Mouse (Mus musculus) liver, postnatal 0 days (tissue): Measurements from ENCODE around the gene Tex2. TPM values are rescaled to one million over a fixed set of nuclear protein-coding genes. Genes with fewer than 3 reads are reported as not detected.

Experiments used
- ATAC-seq: fragments of 200-750 bp; cut with Nextera tagmentation; 2 replicates; pipeline ENCODE4 v1.8.0; 2017; ENCODE audit warnings: mild to moderate bottlenecking, moderate library complexity
- DNase-seq: peaks from one replicate; pipeline ENCODE4 v3.0.0-alpha.2; 2016
- H3K27ac ChIP-seq: fragments of 300-500 bp; sonication (generic); 2 replicates; pipeline ENCODE4 v1.5.1; 2014; ENCODE audit warnings: antibody characterized with exemption, moderate library complexity, mild to moderate bottlenecking, low read depth
- H3K27me3 ChIP-seq: fragments of 300-500 bp; sonication (generic); 2 replicates; pipeline ENCODE4 v1.6.1; 2014; ENCODE audit warnings: low read length, control low read depth, mixed read lengths; ENCODE audit not compliant: insufficient read depth
- H3K36me3 ChIP-seq: fragments of 300-500 bp; sonication (generic); replicated peaks from 2 replicates; pipeline ENCODE4 v1.6.1; 2014; ENCODE audit warnings: mild to moderate bottlenecking, control low read depth, low read length, moderate library complexity, mixed read lengths; ENCODE audit not compliant: insufficient read depth
- H3K4me1 ChIP-seq: fragments of 300-500 bp; sonication (generic); 2 replicates; pipeline ENCODE4 v1.6.1; 2014; ENCODE audit warnings: antibody characterized with exemption, mild to moderate bottlenecking, control low read depth; ENCODE audit not compliant: insufficient read depth
- H3K4me2 ChIP-seq: fragments of 300-500 bp; sonication (generic); 2 replicates; pipeline ENCODE4 v1.6.1; 2014; ENCODE audit warnings: low read depth, mild to moderate bottlenecking, low read length, moderate library complexity, mixed read lengths
- H3K4me3 ChIP-seq: fragments of 300-500 bp; sonication (generic); 2 replicates; pipeline ENCODE4 v1.5.1; 2014; ENCODE audit warnings: low read depth, low read length
- H3K9ac ChIP-seq: fragments of 300-500 bp; sonication (generic); replicated peaks from 2 replicates; pipeline ENCODE4 v1.6.1; 2014; ENCODE audit warnings: mild to moderate bottlenecking, moderate library complexity
- H3K9me3 ChIP-seq: fragments of 300-500 bp; sonication (generic); 2 replicates; pipeline ENCODE4 v1.6.1; 2016; ENCODE audit warnings: mild to moderate bottlenecking, control low read depth, low read length, mixed read lengths
- CTCF ChIP-seq: sonication (generic); IDR thresholded peaks from 2 replicates; pipeline ENCODE4 v1.5.1; 2016; ENCODE audit warnings: antibody characterized with exemption, low read depth
- EP300 ChIP-seq: IDR thresholded peaks from 2 replicates; pipeline ENCODE4 v1.6.1; 2016; ENCODE audit warnings: antibody characterized with exemption, low read depth, mild to moderate bottlenecking
- WGBS: fragments of 180-500 bp; shearing (Covaris S2); extraction: QIAGEN DNeasy Blood & Tissue Kit; methylation state at CpG from one replicate; pipeline ENCODE4 v1.1.7; 2014; ENCODE audit not compliant: insufficient replicate concordance; 5-methylcytosine and 5-hydroxymethylcytosine counted together
- polyA plus RNA-seq: library from polyadenylated mRNA; unstranded; fragments of >200 nt; fragmentation: Nextera tagmentation; extraction: Ambion mirVana; gene quantifications from 2 replicates; pipeline ENCODE4 v1.2.1, GENCODE M21; 2015

Tex2 gene
- polyA plus RNA-seq, 1 experiment from 2014 or later, result 11.3 TPM

DNA sequence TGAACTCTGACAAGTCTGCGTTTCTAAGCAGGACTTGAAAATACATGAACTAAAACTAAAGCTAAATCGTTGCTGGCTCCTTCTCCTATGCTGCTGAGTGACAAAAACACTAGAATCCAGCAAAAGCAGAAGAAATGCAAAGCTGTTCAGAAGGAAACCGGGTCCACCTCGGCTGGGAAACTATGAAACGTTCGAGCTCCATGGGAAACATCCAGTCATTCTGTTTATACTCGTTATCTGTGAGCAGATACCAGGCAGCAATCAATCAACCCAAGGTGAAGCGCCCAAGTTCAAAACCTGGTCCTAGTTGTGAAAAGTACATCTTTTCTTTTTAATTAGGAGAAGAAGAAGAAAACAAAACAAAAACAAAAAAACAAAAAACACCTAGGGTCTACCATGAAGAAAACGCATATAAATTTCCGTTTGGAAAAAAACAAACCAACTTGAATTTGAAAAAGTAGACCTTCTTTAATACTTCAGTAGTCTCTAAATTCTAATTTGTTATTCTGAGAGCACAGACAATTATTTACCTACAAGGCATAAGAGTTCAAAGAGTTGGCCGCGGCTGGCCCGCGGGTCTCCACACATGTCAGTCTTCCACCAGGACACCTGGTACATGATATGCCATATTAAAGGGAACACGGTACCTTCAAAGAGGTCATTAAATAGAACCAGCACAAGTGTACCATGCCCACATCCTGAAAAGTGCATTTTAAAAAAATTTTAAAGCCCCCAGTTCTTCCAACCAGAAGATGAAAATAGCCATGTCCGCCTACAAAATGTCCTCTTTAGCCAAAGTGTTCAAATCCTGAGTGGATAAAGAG is 127.0 kb downstream of the Tex2 start:
- peaks cover 26% of the 10 kb centered on the region for H3K4me1 ChIP-seq
- H3K27ac ChIP-seq, result peak overlapping the region; percentile 98
- H3K4me2 ChIP-seq, result peak overlapping the region; percentile 93
- H3K36me3 ChIP-seq, result no peaks in the 10 kb centered on the region
- H3K9me3 ChIP-seq, result no peaks in the 10 kb centered on the region
- ATAC-seq, result no peak
- TF ChIP-seq EP300 (no peak), CTCF (no peak)
- 12% methylated on average over 16 of the region's 16 CpGs for WGBS
- peak overlapping the region; percentile 100 for H3K4me3 ChIP-seq
- H3K9ac ChIP-seq, result peak overlapping the region; percentile 99
- no peak for DNase-seq
- H3K27me3 ChIP-seq, result no peaks in the 10 kb centered on the region

DNA sequence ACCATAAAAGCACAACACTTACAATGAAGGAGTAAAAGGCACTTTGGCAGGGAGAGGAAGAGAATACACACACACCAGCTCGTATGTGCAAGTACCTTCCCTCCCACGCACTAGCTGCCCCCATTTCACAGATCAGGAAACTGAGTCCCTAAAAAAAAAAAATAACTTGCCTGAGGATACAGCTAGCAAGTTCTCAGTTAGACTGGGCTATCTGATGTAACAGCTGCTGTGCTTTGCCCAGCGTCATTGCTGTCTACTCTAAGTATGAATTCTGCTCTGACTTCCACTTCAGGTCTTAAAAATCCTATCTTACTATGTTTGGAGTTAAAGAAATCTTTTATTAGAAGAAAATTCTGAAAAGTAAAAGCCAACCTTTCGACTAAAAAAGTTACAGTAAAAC is 127.6 kb downstream of the Tex2 start:
- peak overlapping the region; percentile 84 for H3K27ac ChIP-seq
- DNase-seq (no peak), ATAC-seq (no peak)
- H3K9ac ChIP-seq, result peak overlapping the region; percentile 99
- no peaks in the 10 kb centered on the region for H3K9me3 ChIP-seq
- no peaks in the 10 kb centered on the region for H3K36me3 ChIP-seq
- peak overlapping the region; percentile 93 for H3K4me2 ChIP-seq
- no peaks in the 10 kb centered on the region for H3K27me3 ChIP-seq
- no peak for TF ChIP-seq CTCF
- peaks cover 27% of the 10 kb centered on the region for H3K4me1 ChIP-seq
- H3K4me3 ChIP-seq, result peak overlapping the region; percentile 100
- 41% methylated on average over 4 of the region's 4 CpGs for WGBS

DNA sequence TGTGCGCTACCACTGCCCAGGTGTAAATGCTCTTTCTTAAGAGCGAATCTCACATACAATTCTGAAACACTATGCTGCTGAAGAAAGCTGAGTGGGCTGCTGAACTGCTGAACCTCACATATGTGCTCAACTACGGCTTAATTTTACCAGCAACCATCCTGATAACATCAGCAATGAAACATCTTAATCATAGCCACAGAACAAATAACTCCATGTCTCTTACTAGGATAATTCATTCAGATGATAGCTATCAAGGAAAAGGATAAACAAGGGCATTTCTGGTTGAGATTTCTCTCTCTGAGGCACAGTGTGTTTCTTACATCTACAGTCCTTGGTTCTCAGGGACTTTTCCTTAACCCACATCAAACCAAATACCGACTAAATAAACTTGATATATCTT is 128.3 kb downstream of the Tex2 start:
- DNase-seq, result no peak
- H3K4me2 ChIP-seq, result 0 out of 2 replicates have a peak overlapping the region, but pooled peaks have one; percentile 93

DNA sequence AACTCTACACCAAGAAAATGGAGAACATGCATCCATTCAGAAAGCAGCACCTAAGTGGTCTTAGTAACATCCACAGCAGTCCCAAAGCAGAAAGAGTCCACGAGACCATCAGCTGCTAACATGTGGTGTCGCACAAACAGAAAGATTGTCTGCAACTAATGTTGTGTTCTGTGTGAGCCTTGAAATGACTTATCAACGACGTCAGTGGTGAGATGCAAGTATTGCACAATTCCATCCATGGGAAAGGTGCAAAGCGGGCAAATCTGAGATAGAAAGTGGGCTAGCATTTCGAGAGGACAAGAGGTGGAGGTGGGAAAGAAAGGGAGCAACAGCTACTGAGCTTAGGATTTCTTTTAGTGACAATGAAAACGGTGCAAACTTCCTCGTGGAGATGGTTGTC is 130.4 kb downstream of the Tex2 start:
- H3K4me1 ChIP-seq, result peaks cover 24% of the 10 kb centered on the region
- ATAC-seq, result no peak
- 0 out of 2 replicates have a peak overlapping the region, but pooled peaks have one; percentile 19 for H3K27ac ChIP-seq
- TF ChIP-seq EP300 (no peak), CTCF (no peak)
- no peaks in the 10 kb centered on the region for H3K36me3 ChIP-seq
- DNase-seq, result no peak
- H3K4me3 ChIP-seq, result no peak overlapping the region
- no peaks in the 10 kb centered on the region for H3K9me3 ChIP-seq
- H3K9ac ChIP-seq, result no peak overlapping the region
- no peaks in the 10 kb centered on the region for H3K27me3 ChIP-seq
- 47% methylated on average over 8 of the region's 8 CpGs for WGBS
- no peak overlapping the region for H3K4me2 ChIP-seq

More for the DNA sequence above, 128.3 kb downstream of the Tex2 start:
- no peak for ATAC-seq
- Histone ChIP-seq H3K36me3 (no peaks in the 10 kb centered on the region), H3K27ac (no peak overlapping the region), H3K9ac (no peak overlapping the region), H3K27me3 (no peaks in the 10 kb centered on the region), H3K4me3 (no peak overlapping the region), H3K4me1 (peaks cover 30% of the 10 kb centered on the region), H3K9me3 (no peaks in the 10 kb centered on the region)
- WGBS, result 87% methylated on average over 4 of the region's 4 CpGs
- TF ChIP-seq CTCF (no peak), EP300 (no peak)

DNA sequence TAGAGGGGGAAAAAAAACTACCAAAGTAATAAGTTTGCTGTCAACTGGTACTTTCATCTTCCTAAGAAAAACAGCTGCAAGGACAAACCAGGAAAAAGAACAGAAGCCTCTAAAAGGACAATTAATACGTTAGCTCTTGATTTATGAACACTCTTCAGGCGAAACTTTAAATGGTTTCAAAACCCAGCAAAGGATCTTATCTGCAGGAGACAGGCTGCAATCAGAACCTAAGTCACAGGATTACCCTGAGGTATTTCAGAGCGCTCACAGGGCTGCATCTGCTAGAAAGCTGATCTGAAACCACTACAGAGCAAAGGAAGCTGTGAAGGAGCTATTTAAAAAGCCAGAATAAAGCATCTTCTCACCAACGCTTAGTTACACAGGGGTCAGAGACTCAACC is 131.6 kb downstream of the Tex2 start:
- no peaks in the 10 kb centered on the region for H3K36me3 ChIP-seq
- H3K27me3 ChIP-seq, result no peaks in the 10 kb centered on the region
- DNase-seq, result no peak
- TF ChIP-seq CTCF, result no peak
- TF ChIP-seq EP300, result no peak
- H3K9ac ChIP-seq, result no peak overlapping the region; the same call in 1 of the 2 replicates
- ATAC-seq, result no peak
- H3K9me3 ChIP-seq, result no peaks in the 10 kb centered on the region
- peaks cover 26% of the 10 kb centered on the region for H3K4me1 ChIP-seq
- H3K4me2 ChIP-seq, result no peak overlapping the region
- H3K4me3 ChIP-seq, result no peak overlapping the region
- WGBS, result 31% methylated on average over 4 of the region's 4 CpGs
- H3K27ac ChIP-seq, result no peak overlapping the region

DNA sequence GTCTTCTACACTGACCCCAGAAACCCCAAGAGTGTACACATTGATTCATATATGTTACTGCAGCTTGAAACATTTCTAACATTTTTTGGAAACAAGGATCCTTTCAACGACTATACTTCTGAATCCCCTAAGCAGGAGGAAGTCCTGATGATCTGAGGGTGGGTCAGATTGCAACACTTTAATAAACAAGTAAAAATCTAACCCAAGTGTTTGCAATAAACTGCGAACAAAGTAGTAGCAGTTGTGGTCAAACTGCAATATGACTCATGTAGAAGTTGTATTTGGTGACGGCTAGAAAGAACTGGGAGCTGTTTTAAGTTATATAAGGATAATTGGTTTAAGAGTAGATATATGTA is 132.7 kb downstream of the Tex2 start:
- Histone ChIP-seq H3K27me3 (no peaks in the 10 kb centered on the region), H3K9ac (no peak overlapping the region), H3K36me3 (no peaks in the 10 kb centered on the region), H3K4me3 (no peak overlapping the region), H3K4me2 (no peak overlapping the region), H3K27ac (peak overlapping the region; percentile 49; the same call in 1 of the 2 replicates), H3K4me1 (peaks cover 28% of the 10 kb centered on the region), H3K9me3 (no peaks in the 10 kb centered on the region)
- 34% methylated on average over 3 of the region's 3 CpGs for WGBS
- no peak for DNase-seq
- ATAC-seq, result peak; percentile 5; the same call in 1 of the 2 replicates
- TF ChIP-seq EP300 (no peak), CTCF (no peak)
